In the genomic region with DNA sequence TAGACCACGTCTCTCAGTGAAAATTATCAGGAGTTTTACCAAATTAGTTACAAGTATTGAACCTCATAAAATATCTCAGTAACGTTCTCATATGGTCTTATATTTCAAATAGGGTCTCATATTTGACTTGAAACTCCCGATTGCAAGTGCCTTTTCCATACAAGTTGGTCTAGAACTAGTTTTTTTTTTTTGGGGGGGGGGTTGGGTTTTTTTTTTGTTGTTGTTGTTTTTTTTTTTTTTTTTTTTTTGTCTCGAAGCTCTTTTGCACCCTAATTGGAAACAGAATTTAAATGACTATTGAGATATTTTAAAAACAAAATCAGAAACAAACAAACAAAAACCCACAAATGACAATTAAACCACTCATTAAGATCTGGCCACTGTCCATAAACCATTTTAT, we compare ENCODE assay signal across 8 mouse cellular contexts. TPM values are rescaled to one million over a fixed set of nuclear protein-coding genes. Genes with fewer than 3 reads are reported as not detected.
A peak's percentile ranks its signal among the peaks of the same experiment; 100 is the strongest.
DNase-seq lines count a peak whose midpoint lies in the region; ATAC-seq and TF ChIP-seq lines count a peak whose summit lies in the region.

No protein-coding gene starts in this region.

- H3K9ac ChIP-seq in kidney, postnatal 0 days (ENCODE audit: low read depth, low read length) = no peak overlapping the region
- H3K9ac ChIP-seq in embryonic facial prominence, embryonic 15.5 days = no peak overlapping the region
- H3K9ac ChIP-seq in intestine, embryonic 15.5 days = no peak overlapping the region; the same call in 1 of the 2 replicates

- TF ChIP-seq POLR2A in myocyte (IDR thresholded peaks at IDR 0.05; ENCODE audit: insufficient read length, low read depth) = no peak

- H3K36me3 ChIP-seq in kidney, postnatal 0 days (ENCODE audit: insufficient read depth, low read length) = 0 out of 2 replicates have a peak, but pooled peaks cover 3% of the 10 kb centered on the region
- H3K36me3 ChIP-seq in embryonic facial prominence, embryonic 15.5 days = peaks cover 27% of the 10 kb centered on the region
- H3K36me3 ChIP-seq in intestine, embryonic 15.5 days = peaks cover 14% of the 10 kb centered on the region
- peaks cover 17% of the 10 kb centered on the region for H3K36me3 ChIP-seq in myocyte (ENCODE audit: control insufficient read depth, insufficient read depth)

- no peaks in the 10 kb centered on the region; the same call in 1 of the 2 replicates for H3K4me1 ChIP-seq in kidney, postnatal 0 days (replicated peaks; ENCODE audit: insufficient read depth, low read length)
- peaks cover 4% of the 10 kb centered on the region; the same call in 1 of the 2 replicates for H3K4me1 ChIP-seq in embryonic facial prominence, embryonic 15.5 days
- H3K4me1 ChIP-seq in intestine, embryonic 15.5 days (replicated peaks) = 0 out of 2 replicates have a peak, but pooled peaks cover 5% of the 10 kb centered on the region

- H3K27ac ChIP-seq in kidney, postnatal 0 days = 0 out of 2 replicates have a peak overlapping the region, but pooled peaks have one; percentile 84
- H3K27ac ChIP-seq in embryonic facial prominence, embryonic 15.5 days (replicated peaks) = no peak overlapping the region
- no peak overlapping the region for H3K27ac ChIP-seq in intestine, embryonic 15.5 days

- no peaks in the 10 kb centered on the region for H3K27me3 ChIP-seq in kidney, postnatal 0 days (ENCODE audit: insufficient read depth, low read length)
- H3K27me3 ChIP-seq in embryonic facial prominence, embryonic 15.5 days = no peaks in the 10 kb centered on the region
- no peaks in the 10 kb centered on the region for H3K27me3 ChIP-seq in intestine, embryonic 15.5 days (replicated peaks)
- H3K27me3 ChIP-seq in myocyte (ENCODE audit: control insufficient read depth, insufficient read depth, insufficient read length) = no peaks in the 10 kb centered on the region

- no peak for DNase-seq in kidney, postnatal 0 days (ENCODE audit: low spot score)
- no peak for DNase-seq in kidney, postnatal 10 days
- DNase-seq in cerebellum, adult 9-10 months = no peak
- no peak for DNase-seq in thymus, postnatal 25 days
- DNase-seq in thymus, adult 18-20 months = no peak

- peak overlapping the region; percentile 85; the same call in 1 of the 2 replicates for H3K4me2 ChIP-seq in kidney, postnatal 0 days (ENCODE audit: low read length)
- H3K4me2 ChIP-seq in embryonic facial prominence, embryonic 15.5 days (replicated peaks) = peak overlapping the region; percentile 82; the same call in 1 of the 2 replicates
- H3K4me2 ChIP-seq in intestine, embryonic 15.5 days (replicated peaks) = peak overlapping the region; percentile 86
- peak overlapping the region; percentile 95 for H3K4me2 ChIP-seq in myocyte (ENCODE audit: low read depth)

- no peak for TF ChIP-seq CTCF in kidney, postnatal 0 days (IDR thresholded peaks at IDR 0.05; ENCODE audit: low read depth)

- H3K9me3 ChIP-seq in kidney, postnatal 0 days (replicated peaks; ENCODE audit: low read length) = no peaks in the 10 kb centered on the region
- H3K9me3 ChIP-seq in embryonic facial prominence, embryonic 15.5 days (replicated peaks) = no peaks in the 10 kb centered on the region
- no peaks in the 10 kb centered on the region for H3K9me3 ChIP-seq in intestine, embryonic 15.5 days

- WGBS in kidney, postnatal 0 days = 68% methylated on average over 4 of the region's 4 CpGs
- WGBS in embryonic facial prominence, embryonic 15.5 days = 68% methylated on average over 4 of the region's 4 CpGs
- WGBS in intestine, embryonic 15.5 days = 64% methylated on average over 4 of the region's 4 CpGs

- peak overlapping the region; percentile 50; the same call in 1 of the 2 replicates for H3K4me3 ChIP-seq in kidney, postnatal 0 days (replicated peaks; ENCODE audit: low read depth, low read length)
- H3K4me3 ChIP-seq in embryonic facial prominence, embryonic 15.5 days (replicated peaks) = peak overlapping the region; percentile 64; the same call in 1 of the 2 replicates
- H3K4me3 ChIP-seq in intestine, embryonic 15.5 days (replicated peaks) = no peak overlapping the region
- H3K4me3 ChIP-seq in myocyte = peak overlapping the region; percentile 56

- H3K79me2 ChIP-seq in myocyte (ENCODE audit: control insufficient read depth, insufficient read depth) = no peaks in the 10 kb centered on the region

- H3ac ChIP-seq in myocyte (ENCODE audit: control insufficient read depth, insufficient read length) = no peak overlapping the region

- ATAC-seq in kidney, postnatal 0 days (replicated peaks; ENCODE audit: low FRiP score, low read depth) = no peak
- ATAC-seq in embryonic facial prominence, embryonic 15.5 days (ENCODE audit: insufficient number of reproducible peaks, low FRiP score, low TSS enrichment, low read depth) = no peak
- no peak for ATAC-seq in intestine, embryonic 15.5 days

TF ChIP-seq in myocyte, 11 proteins besides CTCF, POLR2A, EP300 and RAD21:
- TF ChIP-seq MAX (IDR thresholded peaks at IDR 0.05; ENCODE audit: low read depth) (no peak), MYOD1 (IDR thresholded peaks at IDR 0.05; ENCODE audit: control insufficient read depth in 1 of 3, insufficient read length in 2 of 3, low read depth in 2 of 3) (no peak), TCF12 (IDR thresholded peaks at IDR 0.05; ENCODE audit: insufficient read depth, poor library complexity, severe bottlenecking) (no peak), E2F4 (IDR thresholded peaks at IDR 0.05; ENCODE audit: insufficient read depth) (no peak), TCF3 (IDR thresholded peaks at IDR 0.05; ENCODE audit: insufficient read length, low read depth) (no peak), REST (IDR thresholded peaks at IDR 0.05; ENCODE audit: insufficient read depth, insufficient read length) (no peak), CEBPB (IDR thresholded peaks at IDR 0.05; ENCODE audit: insufficient read depth, poor library complexity, severe bottlenecking) (no peak), SRF (IDR thresholded peaks at IDR 0.05; ENCODE audit: control insufficient read depth, insufficient read length, low read depth) (no peak), MYOG (IDR thresholded peaks at IDR 0.05; ENCODE audit: control insufficient read depth in 1 of 3, insufficient read depth in 1 of 3, insufficient read length in 2 of 3, low read depth in 2 of 3) (no peak), USF1 (IDR thresholded peaks at IDR 0.05; ENCODE audit: low read depth) (no peak), POLR2AphosphoS2 (IDR thresholded peaks at IDR 0.05; ENCODE audit: insufficient read length, low read depth) (no peak)

RNA-seq across cellular contexts. Expression of a gene that starts 1.3 kb away (rescaled TPM):
- polyA plus RNA-seq in kidney, postnatal 0 days (2015; fragmentation: Nextera tagmentation; extraction: Ambion mirVana) = 28.2 and 28.5 TPM in 2 replicates
- 24.4 and 25.0 TPM in 2 replicates for polyA plus RNA-seq in embryonic facial prominence, embryonic 15.5 days (2015; fragmentation: Nextera tagmentation; extraction: Ambion mirVana)
- polyA plus RNA-seq in intestine, embryonic 15.5 days (2015; fragmentation: Nextera tagmentation; extraction: Ambion mirVana) = 22.8 and 23.1 TPM in 2 replicates
- polyA plus RNA-seq in myocyte (2012; fragmentation: generic; extraction: Trizol) = 11.5 TPM

RNA-seq across cellular contexts. Expression of a gene that starts 1.3 kb away (rescaled TPM):
- 2.1 and 2.4 TPM in 2 replicates for polyA plus RNA-seq in kidney, postnatal 0 days (2015; fragmentation: Nextera tagmentation; extraction: Ambion mirVana)
- 3.2 and 4.6 TPM in 2 replicates for polyA plus RNA-seq in embryonic facial prominence, embryonic 15.5 days (2015; fragmentation: Nextera tagmentation; extraction: Ambion mirVana)
- 1.4 and 1.5 TPM in 2 replicates for polyA plus RNA-seq in intestine, embryonic 15.5 days (2015; fragmentation: Nextera tagmentation; extraction: Ambion mirVana)
- polyA plus RNA-seq in myocyte (2012; fragmentation: generic; extraction: Trizol) = 0.58 TPM

RNA-seq across cellular contexts. Expression of a gene that starts 31.0 kb away (rescaled TPM):
- 14.2 and 15.4 TPM in 2 replicates for polyA plus RNA-seq in kidney, postnatal 0 days (2015; fragmentation: Nextera tagmentation; extraction: Ambion mirVana)
- 24.5 and 25.8 TPM in 2 replicates for polyA plus RNA-seq in embryonic facial prominence, embryonic 15.5 days (2015; fragmentation: Nextera tagmentation; extraction: Ambion mirVana)
- polyA plus RNA-seq in intestine, embryonic 15.5 days (2015; fragmentation: Nextera tagmentation; extraction: Ambion mirVana) = 33.3 and 37.2 TPM in 2 replicates
- 0.24 TPM for polyA plus RNA-seq in myocyte (2012; fragmentation: generic; extraction: Trizol)

Comparison
In these comparisons a context has a peak if more than half of its experiments do, and no peak if none do; other contexts are left out.
1. RNA of a gene that starts 31.0 kb away (polyA plus RNA-seq): 33.3 to 37.2 TPM in intestine, embryonic 15.5 days, 24.5 to 25.8 TPM in embryonic facial prominence, embryonic 15.5 days and 14.2 to 15.4 TPM in kidney, postnatal 0 days; 0.24 TPM in myocyte (single experiment); every median in the first group is over 10 times any median in the second.
2. Peak in every context shown above with its lines, with median percentiles within 50 percentile points of each other: H3K4me2 ChIP-seq.